Mouse (Mus musculus): Measurements from ENCODE around the gene Myh7. TPM values are rescaled to one million over a fixed set of nuclear protein-coding genes. Genes with fewer than 3 reads are reported as not detected.
"Not testable (repeated sequence)": the region's sequence is repeated elsewhere in the genome, so short reads cannot be mapped to it uniquely, and the experiment has no call there.

Myh7 gene
- total RNA-seq, 2 experiments from 2014 or later: 5.4 to 5.5 TPM

DNA sequence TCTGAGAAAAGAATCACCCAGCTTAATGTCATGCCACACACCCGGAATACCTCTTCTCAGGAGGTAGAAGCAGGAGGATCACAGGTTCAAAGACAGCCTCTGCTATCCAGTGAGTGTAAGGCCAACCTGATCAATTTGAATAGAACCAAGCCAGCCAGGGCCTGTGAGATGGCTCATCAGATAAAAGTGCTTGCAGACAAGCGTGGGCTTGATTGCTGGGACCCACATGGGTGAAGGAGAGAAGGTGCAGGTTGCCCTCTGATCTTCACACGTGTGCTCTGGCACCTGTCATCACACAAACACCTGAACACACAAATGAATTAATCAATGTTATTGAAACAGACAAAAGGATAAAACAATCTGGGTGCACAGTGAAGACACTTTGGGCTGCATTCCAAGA is 12.1 kb upstream of the Myh7 start:
- intact Hi-C loops (cut with DNase I): no loop called here

DNA sequence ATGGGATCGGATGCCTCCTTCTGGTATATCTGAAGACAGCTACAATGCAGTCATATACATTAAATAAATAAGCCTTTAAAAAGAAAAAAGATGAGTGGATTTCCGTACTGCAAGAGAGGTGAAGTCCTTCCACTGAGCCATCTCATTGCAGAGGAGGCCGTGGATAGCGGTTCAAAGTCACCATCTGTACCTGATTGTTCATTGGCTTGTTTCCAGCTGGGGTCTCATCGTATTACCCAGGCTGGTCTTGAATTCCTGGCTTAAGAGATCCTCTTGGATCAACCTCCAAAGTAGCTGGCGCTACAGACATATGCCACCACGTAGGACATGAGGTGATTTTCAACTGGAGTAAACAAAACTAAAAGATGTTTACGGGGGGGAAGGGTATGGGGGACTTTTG is 11.5 kb upstream of the Myh7 start:
- DNase-seq (ENCODE audit: extremely low spot score in 1 of 2, low spot score in 2 of 2): no peak
- intact Hi-C loops (cut with DNase I): no loop called here

More for the DNA sequence above, 12.1 kb upstream of the Myh7 start:
- DNase-seq (ENCODE audit: extremely low spot score in 1 of 2, low spot score in 2 of 2): no peak

DNA sequence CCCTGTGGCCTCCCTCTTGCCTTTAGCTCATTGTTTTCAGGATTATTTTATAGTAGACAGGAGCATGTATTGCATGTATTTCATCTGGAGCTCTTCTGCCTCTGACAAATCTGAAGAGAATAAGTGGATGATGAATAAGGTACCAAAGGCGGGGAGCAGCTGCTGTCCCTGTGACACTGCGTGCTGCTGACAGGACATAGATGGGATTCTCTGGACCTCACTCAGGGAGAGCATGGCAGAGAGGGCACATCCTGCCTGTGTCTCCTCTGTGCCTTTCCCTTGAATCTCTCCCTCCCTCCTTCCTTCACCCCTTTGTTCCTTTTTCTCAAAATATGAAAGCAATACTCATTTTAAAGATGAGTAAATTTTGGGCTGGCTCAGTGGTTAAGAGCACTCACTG is 11.1 kb upstream of the Myh7 start:
- DNase-seq (ENCODE audit: extremely low spot score in 1 of 2, low spot score in 2 of 2): no peak

DNA sequence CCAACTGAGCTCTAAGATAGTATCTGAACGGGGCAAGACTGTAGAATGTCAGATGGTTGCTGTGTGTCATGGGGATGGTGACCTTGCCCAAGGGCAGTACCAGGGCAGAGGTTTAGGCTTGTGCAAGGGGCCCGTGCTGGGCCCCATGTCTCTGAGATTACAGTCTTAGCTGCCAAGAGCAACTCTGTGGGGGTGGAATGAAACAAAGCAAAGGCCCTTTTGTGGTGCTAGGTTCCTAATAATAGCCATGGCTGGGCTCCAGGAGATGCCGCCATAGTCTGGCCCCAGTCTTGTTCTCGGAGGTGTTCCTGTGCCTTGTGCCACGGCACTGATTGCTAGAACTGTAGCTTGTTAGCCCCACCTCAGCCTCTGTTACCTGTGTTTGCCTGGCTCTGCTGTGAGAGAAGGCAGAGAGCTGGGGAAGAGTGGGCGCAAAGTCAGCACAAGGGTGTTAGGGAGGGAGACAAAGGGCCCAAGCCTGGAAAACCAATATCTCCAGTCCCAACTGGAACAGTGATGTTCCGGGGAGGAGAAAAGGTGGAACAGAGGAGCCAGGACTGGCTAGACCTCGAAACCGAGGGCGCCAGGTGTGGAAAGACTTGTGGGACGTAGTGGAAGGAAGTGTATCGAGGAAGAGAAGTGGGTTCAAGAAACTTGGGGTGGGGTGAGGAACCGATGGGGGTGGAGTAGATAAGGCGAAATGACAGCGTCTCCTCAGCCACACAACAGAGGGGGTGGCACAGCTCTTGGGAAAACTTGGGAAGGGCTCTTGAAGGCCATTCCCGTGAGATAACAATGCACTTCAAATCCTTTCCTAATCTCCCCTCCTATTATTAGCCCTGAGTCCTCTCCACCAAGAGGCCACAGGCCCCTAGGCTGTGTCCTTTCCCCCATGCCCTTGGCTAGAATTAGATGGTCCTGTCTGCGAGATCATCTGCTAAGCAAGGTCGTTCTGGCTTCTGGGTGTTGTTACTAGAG is 9.7 kb upstream of the Myh7 start:
- DNase-seq (ENCODE audit: extremely low spot score in 1 of 2, low spot score in 2 of 2): no peak
- intact Hi-C loops (cut with DNase I): no loop called here

More for the DNA sequence above, 11.1 kb upstream of the Myh7 start:
- intact Hi-C loops (cut with DNase I): no loop called here

DNA sequence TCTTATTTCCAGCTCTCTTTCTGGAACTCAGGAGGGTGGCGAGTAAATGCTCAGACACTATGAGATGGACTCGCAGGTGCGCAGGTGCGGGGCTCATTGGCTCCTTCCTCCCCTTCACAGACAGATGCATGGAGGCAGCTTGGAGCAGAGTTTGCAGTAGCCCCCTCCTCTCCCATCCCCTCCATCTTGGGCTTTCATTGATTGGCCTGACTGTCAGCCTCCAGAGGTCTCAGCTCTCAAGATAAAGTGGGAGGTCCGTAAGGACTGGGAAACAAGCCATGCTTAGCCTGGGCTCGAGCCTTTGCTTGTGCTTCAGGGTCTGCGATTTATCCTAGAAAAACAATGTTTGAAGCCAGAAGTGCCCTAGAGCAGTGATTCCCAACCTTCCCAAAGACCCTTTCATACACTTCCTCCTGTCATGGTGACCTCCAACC is 8.3 kb upstream of the Myh7 start:
- intact Hi-C loops (cut with DNase I): no loop called here
- DNase-seq (ENCODE audit: extremely low spot score in 1 of 2, low spot score in 2 of 2): no peak

DNA sequence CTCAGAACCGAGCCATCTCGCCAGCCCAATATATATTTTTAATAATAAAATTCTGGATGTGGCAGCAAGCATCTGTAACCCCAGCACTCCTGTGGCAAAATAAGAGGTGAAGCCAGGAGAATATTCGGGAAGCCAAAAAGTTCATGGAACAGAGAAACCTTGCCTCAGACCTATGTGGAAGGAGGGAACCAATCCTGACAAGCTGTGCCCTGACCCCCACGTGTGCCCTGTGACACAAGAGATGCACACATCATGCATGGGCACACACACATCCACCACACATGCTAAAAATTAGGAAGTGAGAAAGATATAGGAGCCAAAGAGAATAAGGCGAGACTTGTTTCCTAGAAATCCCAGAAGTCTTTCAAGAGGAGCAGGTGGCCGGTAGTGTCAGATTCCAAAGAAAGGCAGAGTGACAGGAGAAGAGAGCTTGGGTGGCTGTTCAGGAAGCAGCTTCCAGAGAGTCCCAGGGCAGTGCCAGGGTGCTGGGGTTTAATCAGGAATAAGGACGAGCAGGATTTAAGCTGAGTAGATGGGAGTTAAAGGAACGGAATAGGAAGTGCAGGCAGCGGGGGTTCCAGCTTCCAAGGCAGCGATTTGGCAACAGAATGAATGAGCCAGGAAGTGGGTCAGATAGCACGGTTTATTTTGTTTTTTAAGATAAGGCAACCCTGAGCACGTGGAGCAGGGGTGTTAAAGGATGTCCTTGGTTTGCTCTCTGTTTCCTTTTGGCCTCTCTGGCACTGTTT is 7.7 kb upstream of the Myh7 start:
- no peak for DNase-seq (ENCODE audit: extremely low spot score in 1 of 2, low spot score in 2 of 2)
- intact Hi-C loops (cut with DNase I): no loop called here

DNA sequence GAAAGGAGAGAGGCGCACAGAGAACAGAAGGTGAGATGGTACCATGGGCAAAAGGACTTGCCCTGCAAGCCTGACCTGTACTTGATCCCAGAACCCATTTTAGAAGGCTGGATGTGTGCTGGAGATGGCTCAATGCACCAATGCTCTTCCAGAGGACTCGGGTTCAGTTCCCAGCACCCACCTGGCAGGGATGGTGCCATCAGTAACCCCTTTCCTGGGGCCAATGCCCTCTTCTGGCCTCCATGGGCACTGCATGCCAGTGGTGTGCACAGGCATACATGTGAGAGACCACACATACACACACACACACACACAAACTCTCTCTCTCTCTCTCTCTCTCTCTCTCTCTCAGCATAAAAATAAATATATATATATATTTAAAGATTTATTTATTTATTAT is 7.0 kb upstream of the Myh7 start:
- intact Hi-C loops (cut with DNase I): no loop called here
- DNase-seq (ENCODE audit: extremely low spot score in 1 of 2, low spot score in 2 of 2): no peak

DNA sequence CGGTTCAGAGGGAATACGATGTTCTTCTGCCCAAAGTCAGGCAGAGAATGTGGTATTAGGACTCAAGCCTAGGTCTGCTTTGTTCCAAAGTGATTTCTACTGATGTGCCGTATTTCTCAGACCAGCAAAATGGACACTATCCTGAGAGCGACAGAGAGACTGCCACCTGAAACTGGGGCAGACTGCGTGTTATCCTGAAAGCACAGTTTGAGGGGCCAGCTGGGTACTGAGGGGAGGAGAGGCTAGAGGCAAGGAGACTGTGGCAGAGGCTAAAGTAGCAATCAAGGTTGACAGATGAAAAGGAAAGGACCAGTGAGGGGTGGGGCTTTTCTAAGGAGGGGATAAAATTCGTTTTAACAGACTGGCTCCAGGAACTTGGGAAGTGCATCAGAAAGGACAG is 6.4 kb upstream of the Myh7 start:
- intact Hi-C loops (cut with DNase I): no loop called here
- DNase-seq (ENCODE audit: extremely low spot score in 1 of 2, low spot score in 2 of 2): no peak

DNA sequence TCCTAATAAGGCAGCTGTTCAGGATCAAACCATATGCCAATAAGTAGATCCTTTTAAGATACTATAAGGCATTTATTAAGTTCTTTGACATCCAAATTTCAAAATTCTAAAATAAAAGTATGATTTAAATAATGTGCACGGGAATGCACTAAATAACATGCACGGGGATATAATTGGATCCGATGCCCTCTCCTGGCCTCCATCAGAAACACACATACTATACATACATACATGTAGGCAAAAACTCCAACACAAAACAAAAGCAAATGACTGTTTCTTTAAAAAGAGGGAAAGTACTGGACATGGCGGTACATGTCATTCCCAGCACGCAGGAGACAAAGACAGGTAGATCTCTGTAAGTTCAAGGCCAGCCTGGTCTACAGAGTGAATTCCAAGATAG is 5.4 kb upstream of the Myh7 start:
- not testable (repeated sequence) for DNase-seq (ENCODE audit: extremely low spot score in 1 of 2, low spot score in 2 of 2)
- intact Hi-C loops (cut with DNase I): loop anchor here (5.0 kb wide), 1 partner anchor 88 kb away; the partner anchor contains the start of gene Slc22a17

DNA sequence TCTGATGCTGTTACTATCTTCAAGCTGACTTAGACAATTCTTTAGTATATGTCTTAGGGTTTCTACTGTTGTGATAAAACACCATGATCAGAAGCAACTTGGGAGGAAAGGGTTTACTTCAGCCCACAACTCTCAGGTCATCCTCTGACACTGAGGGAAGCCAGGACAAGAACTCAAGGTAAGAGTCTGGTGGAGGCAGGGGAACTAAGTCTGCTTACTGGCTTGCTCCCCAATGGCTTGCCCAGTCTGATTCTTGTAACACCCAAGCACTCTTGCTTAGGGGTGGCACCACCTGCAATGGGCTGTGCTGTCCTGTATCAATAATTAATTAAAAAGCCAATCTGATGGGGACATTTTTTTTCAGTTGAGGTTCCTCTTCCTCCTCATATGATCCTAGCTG is 4.3 kb upstream of the Myh7 start:
- DNase-seq (ENCODE audit: extremely low spot score in 1 of 2, low spot score in 2 of 2): no peak
- intact Hi-C loops (cut with DNase I): loop anchor here (5.0 kb wide), 1 partner anchor 86 kb away; the partner anchor contains the start of gene Slc22a17

DNA sequence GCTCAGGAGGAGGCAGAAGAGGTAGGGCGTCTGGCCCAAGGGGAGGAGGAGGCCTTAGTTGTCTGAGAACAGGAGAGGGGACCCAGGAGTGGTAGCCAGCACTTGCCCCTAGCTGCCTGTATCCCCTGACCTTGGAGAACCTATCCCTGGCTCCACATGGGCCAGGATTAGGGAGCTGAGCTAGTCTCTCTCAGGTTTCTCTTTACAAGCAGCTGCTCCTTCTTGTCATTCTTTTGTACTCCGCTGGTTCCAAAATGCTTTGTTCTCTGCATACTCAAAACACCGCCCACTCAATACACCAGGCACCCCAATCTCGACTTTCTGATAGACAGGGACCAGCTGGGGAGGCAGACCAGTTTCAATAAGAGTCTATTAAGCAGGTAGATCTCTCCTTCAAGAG is 2.9 kb upstream of the Myh7 start:
- no peak for DNase-seq (ENCODE audit: extremely low spot score in 1 of 2, low spot score in 2 of 2)
- intact Hi-C loops (cut with DNase I): loop anchor here (5.0 kb wide), 1 partner anchor 85 kb away; the partner anchor contains the start of gene Slc22a17

DNA sequence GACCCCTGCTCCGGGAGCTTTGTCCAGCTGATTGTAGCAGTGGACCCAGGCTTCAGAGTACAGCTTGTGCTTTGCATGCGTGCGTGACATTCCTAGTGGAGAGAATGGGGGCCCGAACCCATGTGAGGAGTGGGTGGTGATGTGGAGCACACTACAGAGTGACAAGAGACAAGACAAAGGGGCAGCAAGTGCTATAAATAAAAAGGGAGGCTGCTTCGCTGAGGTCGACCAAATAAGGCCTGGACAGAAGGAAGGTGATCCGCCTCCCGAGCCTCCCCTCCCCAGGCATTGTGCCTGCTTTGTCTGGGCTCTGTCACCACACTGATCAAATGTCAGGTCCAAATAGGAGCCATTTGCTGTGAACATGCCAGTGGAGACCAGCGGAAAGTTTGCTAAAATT is 2.4 kb upstream of the Myh7 start:
- no peak for DNase-seq (ENCODE audit: extremely low spot score in 1 of 2, low spot score in 2 of 2)
- intact Hi-C loops (cut with DNase I): loop anchor here (5.0 kb wide), 1 partner anchor 84 kb away; the partner anchor contains the start of gene Slc22a17

DNA sequence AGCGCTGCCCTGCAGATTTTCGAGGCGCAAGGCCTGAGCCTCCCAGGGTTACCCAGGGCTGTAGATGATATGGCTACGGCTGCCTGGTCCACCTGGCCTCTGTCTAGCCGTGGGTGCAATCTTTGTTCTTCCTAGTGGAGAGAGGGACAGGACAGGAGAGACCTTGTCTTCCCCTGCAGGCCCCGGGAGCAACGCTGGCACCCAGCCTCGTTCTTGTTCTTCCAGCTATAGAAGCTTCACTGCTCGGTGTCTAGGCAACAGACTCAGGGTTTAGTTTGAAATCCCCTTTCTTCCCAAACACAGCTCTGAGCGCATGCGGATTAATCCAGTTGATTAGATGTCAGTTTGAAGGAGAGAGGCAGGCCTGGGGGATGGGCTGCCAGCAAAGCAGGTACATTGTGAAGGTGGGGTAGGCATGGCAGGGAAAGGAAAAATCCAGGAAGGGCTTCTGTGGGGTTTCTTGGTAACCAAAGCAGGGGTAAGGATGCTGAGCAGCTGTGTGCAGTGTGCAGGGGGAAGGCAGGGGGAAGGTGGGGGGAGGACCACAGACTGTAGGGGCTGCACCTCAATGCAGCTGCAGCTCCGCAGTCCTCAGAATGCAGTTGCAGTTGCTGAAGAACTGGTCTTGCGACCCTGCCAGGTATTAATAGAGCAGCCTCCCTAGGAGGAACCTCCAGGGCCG is 1.2 kb upstream of the Myh7 start:
- intact Hi-C loops (cut with DNase I): loop anchor here (5.0 kb wide), 1 partner anchor 83 kb away; the partner anchor contains the start of gene Slc22a17
- DNase-seq (ENCODE audit: extremely low spot score in 1 of 2, low spot score in 2 of 2): peak; percentile 42 to 60

DNA sequence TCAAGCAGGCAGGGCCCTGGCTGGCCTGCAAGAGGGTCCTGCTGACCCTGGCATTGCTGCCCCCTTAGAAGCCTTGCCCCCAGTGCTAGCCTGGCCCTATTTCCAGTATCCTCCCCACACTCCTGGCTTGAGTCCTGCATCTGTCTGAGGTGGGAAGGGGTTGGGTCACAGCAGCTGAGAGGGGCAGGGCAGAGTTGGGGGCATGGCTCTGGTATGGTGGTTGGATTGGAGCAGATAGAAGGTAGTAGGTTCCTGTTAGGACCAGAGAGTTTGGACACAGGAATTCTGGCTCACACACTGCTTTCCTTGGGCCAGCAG is 402 bp upstream of the Myh7 start:
- DNase-seq (ENCODE audit: extremely low spot score in 1 of 2, low spot score in 2 of 2): no peak
- intact Hi-C loops (cut with DNase I): loop anchor here (5.0 kb wide), 1 partner anchor 83 kb away; the partner anchor contains the start of gene Slc22a17

DNA sequence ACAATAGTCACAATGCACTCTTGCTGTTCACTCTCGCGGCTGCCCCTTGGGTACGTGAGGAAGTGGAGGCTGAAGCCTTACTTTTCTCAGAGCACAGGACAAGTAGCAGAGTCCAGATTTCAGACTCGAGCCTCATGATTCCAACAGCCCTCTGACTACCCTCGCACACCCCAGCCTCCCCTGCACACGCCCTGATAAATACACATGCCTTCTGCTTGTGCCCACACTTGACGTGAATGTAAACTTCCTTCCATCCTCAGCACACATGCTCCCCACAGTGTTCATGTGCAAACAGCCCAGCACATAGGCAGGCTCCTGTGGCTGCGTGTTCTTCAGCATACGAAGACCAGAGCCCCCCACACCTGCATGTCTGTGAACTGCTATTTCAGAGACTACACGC is 790 bp downstream of the Myh7 start:
- intact Hi-C loops (cut with DNase I): no loop called here
- no peak for DNase-seq (ENCODE audit: extremely low spot score in 1 of 2, low spot score in 2 of 2)

DNA sequence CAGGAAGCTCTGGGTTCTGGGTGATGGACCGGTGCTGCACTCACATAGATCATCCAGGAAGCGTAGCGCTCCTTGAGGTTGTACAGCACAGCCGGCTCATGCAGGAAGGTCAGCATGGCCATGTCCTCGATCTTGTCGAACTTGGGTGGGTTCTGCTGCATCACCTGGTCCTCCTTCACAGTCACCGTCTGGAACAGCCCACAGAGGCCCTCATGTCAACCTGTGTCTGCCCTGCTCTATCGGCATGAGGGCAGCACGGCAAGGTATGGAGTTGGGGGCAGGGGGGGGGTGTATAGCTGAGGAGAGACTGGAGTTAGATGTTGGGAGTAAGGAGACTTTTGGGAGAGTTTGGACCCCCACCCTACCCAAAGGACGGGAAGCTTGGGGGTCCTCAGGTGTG is 2.2 kb downstream of the Myh7 start:
- intact Hi-C loops (cut with DNase I): no loop called here
- DNase-seq (ENCODE audit: extremely low spot score in 1 of 2, low spot score in 2 of 2): no peak

DNA sequence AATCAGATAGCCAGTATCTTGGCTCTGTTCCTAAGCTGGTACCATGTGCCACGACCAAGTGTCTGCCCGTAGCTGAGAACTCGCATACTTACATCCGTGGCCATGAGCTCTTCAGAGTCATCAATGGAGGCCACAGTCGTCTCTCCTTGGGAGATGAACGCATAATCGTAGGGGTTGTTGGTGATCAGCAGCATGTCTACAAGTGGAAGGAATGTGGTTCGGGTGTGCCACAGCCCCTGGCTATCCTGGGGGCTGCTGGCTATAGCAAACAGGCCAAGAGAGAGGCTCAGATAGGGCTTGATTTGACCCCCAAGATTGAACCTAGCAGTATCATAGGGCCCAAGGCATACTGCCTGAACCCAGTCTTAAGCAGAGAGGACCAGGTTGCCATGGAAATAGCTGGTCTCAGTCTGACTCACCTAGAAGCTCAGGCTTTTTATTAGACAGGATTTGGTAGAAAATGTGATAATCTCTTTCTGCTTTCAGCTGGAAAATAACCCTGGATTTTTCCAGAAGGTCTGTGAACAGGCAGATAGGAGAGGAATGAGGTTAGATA is 4.5 kb downstream of the Myh7 start:
- intact Hi-C loops (cut with DNase I): no loop called here
- no peak for DNase-seq (ENCODE audit: extremely low spot score in 1 of 2, low spot score in 2 of 2)

DNA sequence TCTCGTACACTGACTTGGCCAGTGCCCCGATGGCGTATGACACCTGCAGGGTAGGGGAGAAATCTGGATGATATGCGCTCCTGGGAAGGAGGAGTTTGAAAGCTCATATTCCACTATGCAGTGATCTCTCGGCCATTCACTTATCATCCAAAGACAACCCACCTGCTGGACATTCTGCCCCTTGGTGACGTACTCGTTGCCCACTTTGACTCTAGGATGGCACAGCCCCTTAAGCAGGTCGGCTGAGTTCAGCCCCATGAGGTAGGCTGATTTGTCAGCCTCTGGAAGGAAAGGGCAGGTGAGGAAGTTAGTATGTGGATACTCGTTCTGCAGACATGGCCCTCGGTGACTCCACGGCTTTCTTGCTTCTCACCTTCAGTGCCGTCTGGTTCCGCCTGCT is 5.5 kb downstream of the Myh7 start:
- intact Hi-C loops (cut with DNase I): no loop called here
- no peak for DNase-seq (ENCODE audit: extremely low spot score in 1 of 2, low spot score in 2 of 2)

DNA sequence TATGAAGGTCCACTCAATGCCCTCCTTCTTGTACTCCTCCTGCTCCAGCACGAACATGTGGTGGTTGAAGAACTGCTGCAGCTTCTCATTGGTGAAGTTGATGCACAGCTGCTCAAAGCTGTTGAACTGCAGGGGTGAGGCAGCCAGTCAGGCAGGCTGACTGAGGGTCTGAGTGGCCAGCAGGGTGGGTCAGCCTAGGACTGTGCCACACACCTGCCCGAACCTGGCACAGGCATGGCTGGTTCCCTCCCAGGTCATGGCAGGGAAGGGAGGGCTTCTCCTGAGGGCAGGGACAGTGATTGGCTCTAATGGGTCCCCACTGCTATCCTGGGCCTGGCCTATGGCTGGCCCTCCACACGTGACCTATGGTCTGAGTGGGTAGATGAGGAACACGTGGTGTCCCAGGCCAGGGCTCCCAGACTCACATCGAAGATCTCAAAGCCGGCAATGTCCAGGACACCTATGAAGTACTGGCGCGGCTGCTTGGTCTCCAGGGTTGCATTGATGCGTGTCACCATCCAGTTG is 6.0 kb downstream of the Myh7 start:
- DNase-seq (ENCODE audit: extremely low spot score in 1 of 2, low spot score in 2 of 2); intact Hi-C loops (cut with DNase I): not testable (repeated sequence)

Data from left cerebral cortex, postnatal 10 days (tissue).